Mouse (Mus musculus) lung, embryonic 14.5 days (tissue): ENCODE data around the gene Atad1. TPM values are rescaled to one million over a fixed set of nuclear protein-coding genes. Genes with fewer than 3 reads are reported as not detected.
"Not testable (repeated sequence)": the region's sequence is repeated elsewhere in the genome, so short reads cannot be mapped to it uniquely, and the experiment has no call there.

Experiments used
- ATAC-seq: fragments of 200-750 bp; cut with Nextera tagmentation; 2 replicates; pipeline ENCODE4 v1.8.0; 2017; ENCODE audit warnings: mild to moderate bottlenecking, moderate TSS enrichment, moderate library complexity; ENCODE audit not compliant: insufficient read depth
- DNase-seq: peaks from one replicate; pipeline ENCODE4 v3.0.0-alpha.2; 2015
- H3K27ac ChIP-seq: fragments of 300-500 bp; sonication (generic); 2 replicates; pipeline ENCODE4 v1.5.1; 2014; ENCODE audit warnings: low read depth, mild to moderate bottlenecking, moderate library complexity
- H3K27me3 ChIP-seq: fragments of 300-500 bp; sonication (generic); 2 replicates; pipeline ENCODE4 v1.6.1; 2014; ENCODE audit warnings: low read length, control low read depth; ENCODE audit not compliant: insufficient read depth
- H3K36me3 ChIP-seq: fragments of 300-500 bp; sonication (generic); 2 replicates; pipeline ENCODE4 v1.6.1; 2014; ENCODE audit warnings: control low read depth; ENCODE audit not compliant: insufficient read depth
- H3K4me1 ChIP-seq: fragments of 300-500 bp; sonication (generic); 2 replicates; pipeline ENCODE4 v1.6.1; 2014; ENCODE audit warnings: antibody characterized with exemption, control low read depth; ENCODE audit not compliant: insufficient read depth
- H3K4me2 ChIP-seq: fragments of 300-500 bp; sonication (generic); 2 replicates; pipeline ENCODE4 v1.6.1; 2014; ENCODE audit warnings: mild to moderate bottlenecking
- H3K4me3 ChIP-seq: fragments of 300-500 bp; sonication (generic); 2 replicates; pipeline ENCODE4 v1.5.1; 2014; ENCODE audit warnings: low read depth, low read length
- H3K9ac ChIP-seq: fragments of 300-500 bp; sonication (generic); 2 replicates; pipeline ENCODE4 v1.6.1; 2014
- H3K9me3 ChIP-seq: fragments of 300-500 bp; sonication (generic); 2 replicates; pipeline ENCODE4 v1.6.1; 2016; ENCODE audit warnings: low read depth, low read length, control low read depth
- CTCF ChIP-seq: IDR thresholded peaks from 2 replicates; pipeline ENCODE4 v1.5.1; 2016; ENCODE audit warnings: antibody characterized with exemption, low read depth
- WGBS: fragments of 180-500 bp; shearing (Covaris S2); extraction: QIAGEN DNeasy Blood & Tissue Kit; methylation state at CpG from one replicate; pipeline ENCODE4 v1.1.7; 2014; 5-methylcytosine and 5-hydroxymethylcytosine counted together
- polyA plus RNA-seq: library from polyadenylated mRNA; unstranded; fragments of >200 nt; fragmentation: Nextera tagmentation; extraction: Ambion mirVana; gene quantifications from 2 replicates; pipeline ENCODE4 v1.2.1, GENCODE M21; 2014

Atad1 gene
- polyA plus RNA-seq: 66.9 and 67.6 TPM in 2 replicates

- Histone ChIP-seq H3K9me3 (no peaks in the 10 kb centered on the region), H3K36me3 (no peaks in the 10 kb centered on the region), H3K27ac (no peak within 1 kb of the TSS), H3K4me3 (no peak within 1 kb of the TSS), H3K4me1 (no peaks in the 10 kb centered on the region), H3K9ac (no peak within 1 kb of the TSS), H3K27me3 (no peaks in the 10 kb centered on the region), H3K4me2 (no peak within 1 kb of the TSS)
- TF ChIP-seq CTCF: no peak
- no peak for ATAC-seq
- WGBS: 87% methylated on average over 4 of the region's 4 CpGs
- no peak for DNase-seq
Measured at GRCm38 (mm10) chr19:32739686-32740085, at the start of gene Atad1. Gene Atad1, minus strand, starts transcription at chr19:32739786.

- not testable (repeated sequence) for H3K27me3 ChIP-seq, H3K9me3 ChIP-seq, H3K4me2 ChIP-seq, DNase-seq, H3K9ac ChIP-seq, H3K4me3 ChIP-seq, H3K36me3 ChIP-seq, ATAC-seq, H3K27ac ChIP-seq
- 86% methylated on average over 3 of the region's 3 CpGs for WGBS
- peaks cover 12% of the 10 kb centered on the region for H3K4me1 ChIP-seq
Measured at GRCm38 (mm10) chr19:32788016-32788415, 48.4 kb upstream of the Atad1 start.

GRCm38 (mm10) chr19:32787388-32787787, 47.8 kb upstream of the Atad1 start:
- H3K4me3 ChIP-seq, H3K9ac ChIP-seq, DNase-seq, H3K4me1 ChIP-seq, ATAC-seq, H3K36me3 ChIP-seq, H3K27ac ChIP-seq, H3K9me3 ChIP-seq, H3K4me2 ChIP-seq, H3K27me3 ChIP-seq: not testable (repeated sequence)
- 58% methylated on average over 4 of the region's 4 CpGs for WGBS

- no peaks in the 10 kb centered on the region for H3K4me1 ChIP-seq
- no peak overlapping the region for H3K9ac ChIP-seq
- H3K4me2 ChIP-seq: no peak overlapping the region
- H3K36me3 ChIP-seq: no peaks in the 10 kb centered on the region
- ATAC-seq (no peak), DNase-seq (peak; percentile 17)
- no peaks in the 10 kb centered on the region for H3K9me3 ChIP-seq
- H3K27me3 ChIP-seq: no peaks in the 10 kb centered on the region
- no peak overlapping the region for H3K27ac ChIP-seq
- no peak overlapping the region for H3K4me3 ChIP-seq
- TF ChIP-seq CTCF: no peak
- WGBS: 79% methylated on average over 5 of the region's 5 CpGs
Measured at GRCm38 (mm10) chr19:32781305-32782071, 41.9 kb upstream of the Atad1 start.

- no peak for ATAC-seq
- no peak for TF ChIP-seq CTCF
- no peak overlapping the region for H3K27ac ChIP-seq
- no peak overlapping the region for H3K9ac ChIP-seq
- no peak overlapping the region for H3K4me2 ChIP-seq
- no peak for DNase-seq
- H3K4me3 ChIP-seq: no peak overlapping the region
- no peaks in the 10 kb centered on the region for H3K4me1 ChIP-seq
- 70% methylated on average over 3 of the region's 3 CpGs for WGBS
- no peaks in the 10 kb centered on the region for H3K36me3 ChIP-seq
- H3K27me3 ChIP-seq: no peaks in the 10 kb centered on the region
- H3K9me3 ChIP-seq: no peaks in the 10 kb centered on the region
Measured at GRCm38 (mm10) chr19:32779131-32779530, 39.5 kb upstream of the Atad1 start.

GRCm38 (mm10) chr19:32778411-32778810, 38.8 kb upstream of the Atad1 start:
- H3K9ac ChIP-seq: no peak overlapping the region
- WGBS: 20% methylated on average over 2 of the region's 2 CpGs

GRCm38 (mm10) chr19:32762493-32762892, 22.9 kb upstream of the Atad1 start:
- Histone ChIP-seq H3K4me2 (no peak overlapping the region), H3K27ac (no peak overlapping the region), H3K27me3 (no peaks in the 10 kb centered on the region), H3K4me1 (peaks cover 4% of the 10 kb centered on the region; the same call in 1 of the 2 replicates), H3K9me3 (no peaks in the 10 kb centered on the region), H3K4me3 (no peak overlapping the region), H3K36me3 (peaks cover 15% of the 10 kb centered on the region; the same call in 1 of the 2 replicates), H3K9ac (no peak overlapping the region)
- 72% methylated on average over 4 of the region's 4 CpGs for WGBS
- DNase-seq (no peak), ATAC-seq (no peak)
- TF ChIP-seq CTCF: no peak

More at GRCm38 (mm10) chr19:32778411-32778810, 38.8 kb upstream of the Atad1 start:
- Histone ChIP-seq H3K27ac (no peak overlapping the region), H3K4me2 (no peak overlapping the region), H3K4me3 (no peak overlapping the region), H3K27me3 (no peaks in the 10 kb centered on the region), H3K9me3 (no peaks in the 10 kb centered on the region), H3K4me1 (no peaks in the 10 kb centered on the region), H3K36me3 (no peaks in the 10 kb centered on the region)
- DNase-seq (no peak), ATAC-seq (no peak)
- no peak for TF ChIP-seq CTCF
